Mouse (Mus musculus) MN1 (cell line): Measurements from ENCODE around the gene Pramef17.
"Not testable (repeated sequence)": the region's sequence is repeated elsewhere in the genome, so short reads cannot be mapped to it uniquely, and the experiment has no call there.

Experiments used
- DNase-seq: peaks from one replicate; pipeline ENCODE4 v3.0.0-alpha.2; 2016; ENCODE audit warnings: low spot score

Gene Pramef17

DNA sequence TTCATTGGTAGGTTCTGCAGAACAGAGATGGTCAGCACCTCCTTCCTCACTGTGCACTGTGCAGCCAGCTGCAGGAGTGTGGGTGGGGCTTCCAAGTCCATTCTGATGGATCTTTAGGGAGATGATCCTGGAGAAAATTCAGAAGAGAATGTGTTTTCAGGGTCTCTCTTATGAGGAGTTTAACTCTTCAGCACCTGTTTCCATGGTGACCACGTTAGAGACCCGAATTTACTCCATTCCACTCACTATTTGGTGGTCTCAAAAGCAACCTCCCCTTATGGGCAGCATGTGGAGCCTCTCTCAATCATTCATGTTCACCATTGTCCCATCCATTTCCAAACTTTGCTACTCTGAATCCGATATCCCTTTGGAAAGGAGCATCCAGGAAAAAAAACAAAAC lies at the start of gene Pramef17:
Gene Pramef17, minus strand, starts transcription at position 101 of the 400 bp plus-strand sequence.
- DNase-seq = not testable (repeated sequence)

DNA sequence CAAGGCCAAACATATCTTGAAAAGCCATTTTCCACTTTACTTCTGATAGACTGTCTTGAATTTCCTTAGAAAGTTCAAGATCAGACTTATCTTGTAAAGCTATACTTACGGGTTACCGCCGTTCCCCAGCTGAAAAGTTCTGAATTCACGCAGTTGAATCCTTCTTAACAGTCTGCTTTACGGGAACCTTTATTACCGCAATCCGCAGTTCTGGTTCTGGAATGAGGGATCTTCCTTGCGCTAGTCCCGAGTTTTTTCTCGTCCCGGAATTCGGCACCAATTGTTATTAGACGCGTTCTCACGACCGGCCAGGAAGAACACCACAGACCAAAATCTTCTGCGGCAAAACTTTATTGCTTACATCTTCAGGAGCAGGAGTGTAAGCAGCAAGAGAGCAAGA lies 6.0 kb downstream of the Pramef17 start:
- not testable (repeated sequence) for DNase-seq

DNA sequence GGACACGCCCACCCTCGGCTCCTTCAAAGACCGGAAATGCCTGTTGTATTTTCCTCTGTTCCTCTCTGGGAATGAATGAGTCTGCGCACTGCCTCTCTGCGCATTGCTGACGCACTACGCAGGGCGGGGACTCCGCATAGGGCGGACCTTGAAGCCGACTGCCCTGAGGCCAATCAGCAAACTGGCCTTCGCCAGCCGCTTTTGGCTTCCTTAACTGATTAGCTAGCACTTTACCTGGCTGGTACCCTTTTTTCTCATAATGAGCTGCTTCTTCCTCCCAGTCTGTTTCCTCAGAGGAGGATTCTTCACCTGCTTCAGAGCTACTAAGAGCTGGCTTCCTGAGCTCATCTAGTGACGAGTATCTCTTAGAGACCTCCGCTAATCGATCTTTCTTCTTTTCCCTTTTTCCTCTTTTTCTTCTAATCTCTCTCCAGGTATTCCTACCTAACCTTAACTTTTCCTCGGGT lies 6.7 kb downstream of the Pramef17 start:
- DNase-seq = not testable (repeated sequence)

DNA sequence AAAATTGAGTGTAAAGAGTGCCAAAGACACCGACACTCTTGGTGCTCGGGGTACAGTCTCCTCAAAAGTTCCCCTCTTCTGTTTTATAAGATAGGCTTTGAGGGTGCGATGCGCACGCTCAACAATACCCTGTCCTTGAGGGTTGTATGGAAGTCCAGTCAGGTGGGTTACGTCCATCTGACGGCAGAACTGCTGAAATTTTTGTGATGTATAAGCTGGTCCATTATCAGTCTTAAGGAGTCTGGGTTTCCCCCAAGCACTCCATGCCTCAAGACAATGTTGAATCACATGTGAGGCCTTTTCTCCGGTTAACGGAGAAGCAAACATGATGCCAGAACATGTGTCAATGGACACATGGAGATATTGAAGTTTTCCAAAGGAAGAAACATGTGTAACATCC lies 8.4 kb downstream of the Pramef17 start:
- DNase-seq = not testable (repeated sequence)

DNA sequence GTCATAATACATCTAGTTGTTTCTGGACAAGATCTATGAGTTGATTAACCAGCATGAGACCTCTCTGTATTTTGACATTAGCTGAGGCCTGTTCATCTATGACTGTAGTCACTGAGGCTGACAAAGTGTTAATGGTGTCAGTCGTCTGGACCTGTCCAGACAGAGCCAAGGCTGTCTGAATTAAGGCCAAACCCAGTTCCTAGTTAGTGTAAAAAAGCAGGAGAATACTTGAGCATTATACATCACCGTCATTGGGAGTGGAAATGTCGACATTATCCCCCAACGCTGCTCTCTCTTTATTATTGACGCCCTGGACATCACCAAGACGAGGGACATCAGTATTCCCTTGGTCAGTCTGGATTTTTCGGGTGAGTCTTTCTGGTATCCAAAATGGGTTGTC lies 9.0 kb downstream of the Pramef17 start:
- not testable (repeated sequence) for DNase-seq

DNA sequence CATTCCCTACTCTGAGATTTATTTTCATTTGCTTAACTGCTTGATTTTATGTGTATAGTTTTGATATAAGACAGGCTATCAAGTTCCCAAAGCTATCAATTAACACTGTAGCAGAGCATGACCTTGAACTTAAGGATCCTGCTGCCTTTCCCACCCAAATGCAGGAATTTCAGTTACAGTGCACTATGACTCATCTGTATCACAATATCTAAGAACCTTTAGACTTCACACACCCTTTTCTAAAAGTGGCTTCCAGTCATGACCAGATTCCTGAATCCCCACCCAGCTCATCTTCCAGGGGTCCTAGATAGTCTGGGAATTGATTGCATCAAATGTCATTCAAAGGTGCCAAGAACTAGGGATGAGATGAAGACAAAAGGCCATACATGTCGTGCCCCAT lies 10.7 kb downstream of the Pramef17 start:
- DNase-seq = not testable (repeated sequence)

DNA sequence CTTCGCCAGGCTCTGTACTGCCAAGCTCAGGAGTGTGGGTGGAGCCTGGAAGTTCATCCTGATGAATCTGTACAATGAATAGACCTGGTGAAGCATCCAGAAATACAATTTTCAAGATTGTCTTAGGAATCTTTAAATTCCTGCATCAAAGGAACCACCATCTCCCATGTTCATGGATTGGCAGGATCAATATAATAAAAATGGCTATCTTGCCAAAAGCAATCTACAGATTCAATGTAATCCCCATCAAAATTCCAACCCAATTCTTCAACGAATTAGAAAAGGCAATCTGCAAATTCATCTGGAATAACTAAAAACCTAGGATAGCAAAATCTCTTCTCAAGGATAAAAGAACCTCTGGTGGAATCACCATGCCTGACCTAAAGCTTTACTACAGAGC lies 27.3 kb downstream of the Pramef17 start, which contains the start of gene Gm13101:
Gene Gm13101, minus strand, starts transcription at position 101 of the 400 bp plus-strand sequence.
- DNase-seq = not testable (repeated sequence)

DNA sequence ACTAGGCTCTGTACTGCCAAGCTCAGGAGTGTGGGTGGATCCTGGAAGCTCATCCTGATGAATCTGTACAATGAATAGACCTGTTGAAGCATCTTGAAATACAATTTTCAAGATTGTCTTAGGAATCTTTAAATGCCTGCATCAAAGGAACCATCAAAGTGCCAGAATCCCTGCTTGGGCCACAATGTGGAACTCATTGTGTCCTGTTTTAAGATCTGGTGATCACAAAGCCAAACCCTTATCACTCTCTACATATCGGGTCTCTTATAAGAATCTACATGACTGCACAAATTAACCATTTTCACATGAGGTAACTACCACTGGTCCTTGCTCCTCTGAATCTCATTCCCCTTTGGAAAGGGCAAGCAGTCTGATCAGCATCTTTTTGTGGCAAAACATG lies 43.3 kb downstream of the Pramef17 start, which contains the start of gene Pramef25:
Gene Pramef25, minus strand, starts transcription at position 101 of the 400 bp plus-strand sequence.
- not testable (repeated sequence) for DNase-seq
